Mouse (Mus musculus) myocyte (in vitro differentiated cells): ENCODE data around the gene St5. TPM values are rescaled to one million over a fixed set of nuclear protein-coding genes. Genes with fewer than 3 reads are reported as not detected.

ENCODE experiments used
- H3K27me3 ChIP-seq: one replicate; pipeline ENCODE4 v1.6.1; 2011; ENCODE audit not compliant: control insufficient read depth, insufficient read depth, insufficient read length
- H3K36me3 ChIP-seq: one replicate; pipeline ENCODE4 v1.6.1; 2011; ENCODE audit not compliant: control insufficient read depth, insufficient read depth
- H3K4me2 ChIP-seq: one replicate; pipeline ENCODE4 v1.6.1; 2011; ENCODE audit warnings: low read depth, control low read depth
- H3K4me3 ChIP-seq: one replicate; pipeline ENCODE4 v1.5.1; 2011; ENCODE audit warnings: mild to moderate bottlenecking, control low read depth, moderate library complexity
- H3K79me2 ChIP-seq: one replicate; pipeline ENCODE4 v1.6.1; 2011; ENCODE audit not compliant: control insufficient read depth, insufficient read depth
- H3ac ChIP-seq: one replicate; pipeline ENCODE4 v1.6.1; 2011; ENCODE audit not compliant: control insufficient read depth, insufficient read length
- CEBPB ChIP-seq: IDR thresholded peaks from 2 replicates; pipeline ENCODE4 v1.6.1; 2011; ENCODE audit warnings: mild to moderate bottlenecking, moderate library complexity; ENCODE audit not compliant: poor library complexity, insufficient read depth, severe bottlenecking
- E2F4 ChIP-seq: IDR thresholded peaks from one replicate; pipeline ENCODE4 v1.6.1; 2011; ENCODE audit warnings: mild to moderate bottlenecking, control low read depth, moderate library complexity; ENCODE audit not compliant: insufficient read depth
- MAX ChIP-seq: IDR thresholded peaks from one replicate; pipeline ENCODE4 v1.6.1; 2011; ENCODE audit warnings: low read depth, mild to moderate bottlenecking, control low read depth
- MYOD1 ChIP-seq, 3 experiments: IDR thresholded peaks; one replicate each; pipeline ENCODE4 v1.6.1; 2011; ENCODE audit warnings: control low read depth in 2 of 3, low read depth in 2 of 3, mild to moderate bottlenecking in 2 of 3, moderate library complexity in 1 of 3; ENCODE audit not compliant: insufficient read length in 2 of 3, control insufficient read depth in 1 of 3
- MYOG ChIP-seq, 3 experiments: IDR thresholded peaks; one replicate each; pipeline ENCODE4 v1.6.1; 2011; ENCODE audit warnings: control low read depth in 2 of 3, low read depth in 2 of 3, mild to moderate bottlenecking in 2 of 3; ENCODE audit not compliant: insufficient read length in 2 of 3, control insufficient read depth in 1 of 3, insufficient read depth in 1 of 3
- POLR2A ChIP-seq: IDR thresholded peaks from one replicate; pipeline ENCODE4 v1.6.1; 2011; ENCODE audit warnings: low read depth, mild to moderate bottlenecking, control low read depth, moderate library complexity; ENCODE audit not compliant: insufficient read length
- POLR2AphosphoS2 ChIP-seq: IDR thresholded peaks from one replicate; pipeline ENCODE4 v1.6.1; 2011; ENCODE audit warnings: low read depth, control low read depth; ENCODE audit not compliant: insufficient read length
- REST ChIP-seq: IDR thresholded peaks from one replicate; pipeline ENCODE4 v1.6.1; 2011; ENCODE audit warnings: mild to moderate bottlenecking, control low read depth, moderate library complexity; ENCODE audit not compliant: insufficient read depth, insufficient read length
- TCF12 ChIP-seq: IDR thresholded peaks from one replicate; pipeline ENCODE4 v1.6.1; 2011; ENCODE audit warnings: mild to moderate bottlenecking, control low read depth; ENCODE audit not compliant: poor library complexity, insufficient read depth, severe bottlenecking
- TCF3 ChIP-seq: IDR thresholded peaks from one replicate; pipeline ENCODE4 v1.6.1; 2011; ENCODE audit warnings: low read depth, control low read depth; ENCODE audit not compliant: insufficient read length
- USF1 ChIP-seq: IDR thresholded peaks from one replicate; pipeline ENCODE4 v1.6.1; 2011; ENCODE audit warnings: low read depth, mild to moderate bottlenecking, control low read depth, moderate library complexity
- polyA plus RNA-seq: library from polyadenylated mRNA; unstranded; fragments of >200 nt; fragmentation: generic; extraction: Trizol; gene quantifications from one replicate; pipeline ENCODE4 v1.2.1, GENCODE M21; 2012; ENCODE audit warnings: missing spikeins

Gene St5
- polyA plus RNA-seq, 1 experiment: 34.1 TPM

- H3K4me2 ChIP-seq: peak overlapping the region; percentile 19
- no peak overlapping the region for H3K4me3 ChIP-seq
- no peak overlapping the region for H3ac ChIP-seq
- TF ChIP-seq TCF3: no peak
- TF ChIP-seq POLR2A: peak; percentile 16
- no peak for TF ChIP-seq MAX
- no peaks in the 10 kb centered on the region for H3K27me3 ChIP-seq
- no peaks in the 10 kb centered on the region for H3K36me3 ChIP-seq
- peaks cover 86% of the 10 kb centered on the region for H3K79me2 ChIP-seq
Observed at GRCm38 (mm10) chr7:109648812-109649594, 54.4 kb downstream of the St5 start.

DNA sequence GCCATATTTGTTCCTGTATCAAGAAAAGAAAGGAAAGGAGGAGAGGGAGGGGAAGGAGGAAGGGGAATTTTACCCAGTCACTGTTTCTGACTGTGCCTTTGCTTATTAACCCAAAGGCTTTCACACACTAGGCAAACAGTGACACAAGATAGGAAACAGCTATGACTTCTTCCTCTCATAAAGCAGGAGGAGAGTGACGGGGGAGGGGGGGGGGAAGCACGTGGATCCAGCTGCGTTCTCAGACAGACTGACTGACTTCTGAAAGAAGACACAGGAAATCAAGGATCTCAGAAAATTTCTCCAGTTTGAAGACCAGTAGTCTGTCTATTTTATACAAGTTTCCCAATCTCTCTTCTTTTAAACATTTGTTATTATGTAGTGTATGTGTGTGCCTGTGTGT lies 56.8 kb downstream of the St5 start:
- H3K36me3 ChIP-seq: no peaks in the 10 kb centered on the region
- no peak overlapping the region for H3ac ChIP-seq
- no peaks in the 10 kb centered on the region for H3K27me3 ChIP-seq
- no peak overlapping the region for H3K4me2 ChIP-seq
- TF ChIP-seq USF1: no peak
- TF ChIP-seq POLR2A: no peak
- no peak for TF ChIP-seq POLR2AphosphoS2
- TF ChIP-seq CEBPB: no peak
- no peak for TF ChIP-seq E2F4
- TF ChIP-seq MYOG (IDR thresholded peaks at IDR 0.05; ENCODE audit: control insufficient read depth in 1 of 3, insufficient read depth in 1 of 3, insufficient read length in 2 of 3, low read depth in 2 of 3): no peak
- TF ChIP-seq TCF3: no peak
- no peak for TF ChIP-seq TCF12
- no peak for TF ChIP-seq MYOD1 (IDR thresholded peaks at IDR 0.05; ENCODE audit: control insufficient read depth in 1 of 3, insufficient read length in 2 of 3, low read depth in 2 of 3)
- no peak for TF ChIP-seq REST
- TF ChIP-seq MAX: no peak
- no peak overlapping the region for H3K4me3 ChIP-seq
- H3K79me2 ChIP-seq: peaks cover 78% of the 10 kb centered on the region

- no peak overlapping the region for H3ac ChIP-seq
- no peaks in the 10 kb centered on the region for H3K27me3 ChIP-seq
- H3K36me3 ChIP-seq: no peaks in the 10 kb centered on the region
- TF ChIP-seq MYOD1 (IDR thresholded peaks at IDR 0.05; ENCODE audit: control insufficient read depth in 1 of 3, insufficient read length in 2 of 3, low read depth in 2 of 3): no peak
- TF ChIP-seq E2F4: no peak
- no peak for TF ChIP-seq MAX
- no peak for TF ChIP-seq REST
- TF ChIP-seq CEBPB: no peak
- no peak for TF ChIP-seq POLR2A
- TF ChIP-seq TCF12: no peak
- H3K4me2 ChIP-seq: no peak overlapping the region
- peaks cover 84% of the 10 kb centered on the region for H3K79me2 ChIP-seq
- H3K4me3 ChIP-seq: no peak overlapping the region
Observed at GRCm38 (mm10) chr7:109643305-109643994, 60.0 kb downstream of the St5 start.

DNA sequence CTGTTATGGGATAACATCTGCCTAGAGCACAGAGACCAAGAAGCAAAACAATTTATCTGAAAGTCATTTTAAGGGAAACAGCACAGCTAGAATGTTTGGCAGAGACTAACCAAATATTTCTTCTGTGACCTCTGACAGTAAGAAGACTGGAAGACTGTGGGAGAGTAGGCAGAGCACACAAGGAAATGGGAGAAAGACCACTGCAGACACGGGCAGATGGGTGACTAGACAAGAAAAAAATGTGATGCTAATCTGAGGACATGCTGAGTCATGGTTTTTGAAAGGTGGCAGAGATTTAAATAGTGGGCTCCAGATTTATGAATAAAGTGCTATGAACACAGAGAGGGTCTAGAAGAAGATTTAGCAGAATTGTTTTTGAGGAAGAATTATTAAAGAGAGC lies 61.4 kb downstream of the St5 start:
- Histone ChIP-seq H3ac (no peak overlapping the region), H3K36me3 (no peaks in the 10 kb centered on the region), H3K4me3 (no peak overlapping the region), H3K27me3 (no peaks in the 10 kb centered on the region), H3K4me2 (peak overlapping the region; percentile 52), H3K79me2 (peaks cover 74% of the 10 kb centered on the region)
- TF ChIP-seq USF1 (no peak), MAX (no peak), TCF12 (no peak), CEBPB (no peak)

DNA sequence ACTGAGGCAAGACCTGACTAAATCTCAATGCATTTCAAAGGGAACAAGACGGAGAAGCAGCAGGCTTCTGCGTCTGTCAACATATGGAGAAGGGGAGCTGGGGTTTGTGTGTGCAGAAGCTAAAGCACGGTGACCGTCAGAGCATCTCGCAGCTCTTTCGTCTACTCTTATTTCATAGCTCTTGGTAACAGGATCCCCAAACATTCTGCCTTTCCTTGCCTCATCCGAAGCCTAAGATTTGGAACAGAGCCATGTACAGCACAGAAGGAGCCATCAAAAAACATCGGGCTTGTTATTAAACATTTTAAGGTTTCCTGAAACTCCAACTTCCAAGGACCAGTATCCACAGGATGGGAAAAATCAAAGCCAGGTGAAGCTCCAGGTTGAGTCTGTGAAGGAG lies 62.3 kb downstream of the St5 start:
- peak overlapping the region; percentile 52 for H3K4me2 ChIP-seq
- no peaks in the 10 kb centered on the region for H3K27me3 ChIP-seq
- H3K36me3 ChIP-seq: no peaks in the 10 kb centered on the region
- no peak for TF ChIP-seq TCF3
- no peak for TF ChIP-seq MYOD1 (IDR thresholded peaks at IDR 0.05; ENCODE audit: control insufficient read depth in 1 of 3, insufficient read length in 2 of 3, low read depth in 2 of 3)
- TF ChIP-seq MYOG (IDR thresholded peaks at IDR 0.05; ENCODE audit: control insufficient read depth in 1 of 3, insufficient read depth in 1 of 3, insufficient read length in 2 of 3, low read depth in 2 of 3): no peak
- H3ac ChIP-seq: no peak overlapping the region
- H3K79me2 ChIP-seq: peaks cover 74% of the 10 kb centered on the region
- H3K4me3 ChIP-seq: no peak overlapping the region
